In the genomic region with DNA sequence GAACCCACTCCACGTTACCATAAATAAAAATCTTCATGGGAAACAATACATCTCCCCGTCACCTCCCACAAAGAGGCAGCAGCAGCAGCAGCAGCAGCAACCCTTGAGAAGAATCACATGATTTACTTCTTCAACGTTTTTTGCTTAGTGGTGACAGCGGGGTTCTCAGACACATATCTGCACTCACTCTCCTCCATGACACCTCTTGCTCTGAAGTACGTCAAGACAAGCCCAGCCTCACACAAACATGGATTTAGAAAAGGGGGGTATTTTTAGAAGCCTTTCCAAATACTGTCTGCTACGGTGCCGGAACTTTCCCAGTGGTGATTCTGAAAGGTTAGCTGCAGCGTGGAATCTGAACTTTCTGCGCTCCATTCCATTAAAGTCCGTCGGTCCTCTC, we compare ENCODE assay signal across 19 mouse cellular contexts.
"Had no signal": no experiment of that assay in that cellular context is flagged by ENCODE, and none has a peak within 500 bp of the region (broad histone marks: within the 10 kb centered on the region; RNA-seq: fewer than 3 reads in every experiment).

No protein-coding gene starts in this region.

- H3K36me3 ChIP-seq: liver, embryonic 13.5 days; midbrain, embryonic 15.5 days; neural tube, embryonic 15.5 days had no signal

- H3K4me2 ChIP-seq: liver, embryonic 13.5 days; midbrain, embryonic 12.5 days; midbrain, embryonic 15.5 days; neural tube, embryonic 12.5 days; neural tube, embryonic 15.5 days had no signal

- DNase-seq: kidney, postnatal 10 days; kidney, postnatal 36 days; layer of hippocampus, postnatal 36 days; liver, embryonic 13.5 days; lung, adult 2 months; lung, postnatal 14 days; lung, postnatal 4 days; right cerebral cortex, adult 18-20 months; right cerebral cortex, postnatal 14 days; right cerebral cortex, postnatal 4 days; thymus, adult 2 months; thymus, postnatal 14 days; thymus, postnatal 4 days had no signal

- H3K4me3 ChIP-seq: left cerebral cortex, adult 2 months; liver, embryonic 13.5 days; midbrain, embryonic 12.5 days; midbrain, embryonic 15.5 days; neural tube, embryonic 12.5 days; neural tube, embryonic 15.5 days had no signal

- ATAC-seq: midbrain, embryonic 15.5 days had no signal

- H3K9me3 ChIP-seq: liver, embryonic 13.5 days; midbrain, embryonic 12.5 days; midbrain, embryonic 15.5 days; neural tube, embryonic 12.5 days; neural tube, embryonic 15.5 days had no signal

- H3K27me3 ChIP-seq: liver, embryonic 13.5 days; midbrain, embryonic 12.5 days; midbrain, embryonic 15.5 days; neural tube, embryonic 12.5 days; neural tube, embryonic 15.5 days had no signal

- H3K9ac ChIP-seq: liver, embryonic 13.5 days; midbrain, embryonic 12.5 days; midbrain, embryonic 15.5 days; neural tube, embryonic 12.5 days; neural tube, embryonic 15.5 days had no signal

- H3K27ac ChIP-seq: left cerebral cortex, adult 2 months; liver, embryonic 13.5 days; midbrain, embryonic 12.5 days; midbrain, embryonic 15.5 days; neural tube, embryonic 12.5 days; neural tube, embryonic 15.5 days; stomach, postnatal 0 days had no signal

- H3K4me1 ChIP-seq: liver, embryonic 13.5 days; midbrain, embryonic 12.5 days; midbrain, embryonic 15.5 days; neural tube, embryonic 12.5 days; neural tube, embryonic 15.5 days had no signal
